Mouse (Mus musculus): ENCODE measurements at regions not wholly inside any gene's neighbourhood (a gene's known extent, or its start where the extent isn't known, plus 50 kb on each side); places are given as distances from the start of the nearest gene placed in this dataset.

- Histone ChIP-seq H3K27ac (ENCODE audit: low read depth, low read length) (no peak overlapping the region), H3K27me3 (replicated peaks; ENCODE audit: control insufficient read depth, insufficient read depth, low read length) (no peaks in the 10 kb centered on the region), H3K4me1 (ENCODE audit: control insufficient read depth, insufficient read depth, low read length) (no peaks in the 10 kb centered on the region), H3K36me3 (ENCODE audit: control insufficient read depth, insufficient read depth, low read length) (no peaks in the 10 kb centered on the region), H3K4me2 (ENCODE audit: low read length) (no peak overlapping the region), H3K9ac (ENCODE audit: low read length) (no peak overlapping the region), H3K4me3 (ENCODE audit: low read depth, low read length) (no peak overlapping the region), H3K9me3 (replicated peaks; ENCODE audit: control insufficient read depth, low read length) (no peaks in the 10 kb centered on the region)
- 61% methylated on average over 2 of the region's 2 CpGs for WGBS
- peak; percentile 30 for DNase-seq (ENCODE audit: low spot score)
- peak; percentile 66 for ATAC-seq
These were observed 412.6 kb downstream of the Amy2a5 start for GRCm38 (mm10) chr3:112846019-112846418.
